Mouse (Mus musculus) forebrain, postnatal 0 days (tissue): ENCODE measurements around the gene Bzw2. TPM values are rescaled to one million over a fixed set of nuclear protein-coding genes. Genes with fewer than 3 reads are reported as not detected.

Source experiments
- ATAC-seq: fragments of 200-750 bp; cut with Nextera tagmentation; 2 replicates; pipeline ENCODE4 v1.8.0; 2017; ENCODE audit warnings: mild to moderate bottlenecking, moderate library complexity
- DNase-seq: peaks from one replicate; pipeline ENCODE4 v3.0.0-alpha.2; 2015
- H3K27ac ChIP-seq: fragments of 300-500 bp; sonication (generic); 2 replicates; pipeline ENCODE4 v1.5.1; 2014; ENCODE audit warnings: low read depth, mild to moderate bottlenecking, antibody characterized with exemption, low read length, moderate library complexity, mixed read lengths
- H3K27me3 ChIP-seq: fragments of 300-500 bp; sonication (generic); 2 replicates; pipeline ENCODE4 v1.6.1; 2014; ENCODE audit warnings: mild to moderate bottlenecking, low read length, mixed read lengths; ENCODE audit not compliant: insufficient read depth
- H3K36me3 ChIP-seq: fragments of 300-500 bp; sonication (generic); 2 replicates; pipeline ENCODE4 v1.6.1; 2014; ENCODE audit warnings: mild to moderate bottlenecking, moderate library complexity; ENCODE audit not compliant: insufficient read depth
- H3K4me1 ChIP-seq: fragments of 300-500 bp; sonication (generic); 2 replicates; pipeline ENCODE4 v1.6.1; 2014; ENCODE audit warnings: antibody characterized with exemption; ENCODE audit not compliant: insufficient read depth
- H3K4me2 ChIP-seq: fragments of 300-500 bp; sonication (generic); 2 replicates; pipeline ENCODE4 v1.6.1; 2014; ENCODE audit warnings: low read depth, mild to moderate bottlenecking, moderate library complexity
- H3K4me3 ChIP-seq: fragments of 300-500 bp; sonication (generic); 2 replicates; pipeline ENCODE4 v1.5.1; 2014; ENCODE audit warnings: low read depth, low read length, mixed read lengths
- H3K9ac ChIP-seq: fragments of 300-500 bp; sonication (generic); 2 replicates; pipeline ENCODE4 v1.6.1; 2014; ENCODE audit warnings: mild to moderate bottlenecking
- H3K9me3 ChIP-seq: fragments of 300-500 bp; sonication (generic); 2 replicates; pipeline ENCODE4 v1.6.1; 2016; ENCODE audit warnings: low read length
- CTCF ChIP-seq: sonication (generic); IDR thresholded peaks from 2 replicates; pipeline ENCODE4 v1.5.1; 2016; ENCODE audit warnings: antibody characterized with exemption, control low read depth, low read depth
- WGBS: fragments of 180-500 bp; shearing (Covaris S2); extraction: QIAGEN DNeasy Blood & Tissue Kit; methylation state at CpG from one replicate; pipeline ENCODE4 v1.1.7; 2014; 5-methylcytosine and 5-hydroxymethylcytosine counted together
- polyA plus RNA-seq: library from polyadenylated mRNA; unstranded; fragments of >200 nt; fragmentation: Nextera tagmentation; extraction: Ambion mirVana; gene quantifications from 2 replicates; pipeline ENCODE4 v1.2.1, GENCODE M21; 2015
- total RNA-seq: library from RNA; depleted of rRNA; stranded (reverse); fragments of >200 nt; gene quantifications from 2 replicates; pipeline ENCODE4 v1.2.3, GENCODE M21; 2014

Bzw2 gene
- total and polyA plus RNA-seq, 2 experiments from 2014 or later: 379 to 433 TPM

GRCm38 (mm10) chr12:36095371-36095880, 62.5 kb downstream of the Bzw2 start:
- no peaks in the 10 kb centered on the region for H3K4me1 ChIP-seq
- TF ChIP-seq CTCF: no peak
- no peak overlapping the region for H3K4me2 ChIP-seq
- peaks cover 12% of the 10 kb centered on the region for H3K36me3 ChIP-seq
- ATAC-seq (peak; percentile 75), DNase-seq (peak; percentile 60)
- no peak overlapping the region for H3K4me3 ChIP-seq
- H3K27me3 ChIP-seq: no peaks in the 10 kb centered on the region
- no peak overlapping the region for H3K9ac ChIP-seq
- no peaks in the 10 kb centered on the region for H3K9me3 ChIP-seq
- no peak overlapping the region; the same call in 1 of the 2 replicates for H3K27ac ChIP-seq
- 26% methylated on average over 7 of the region's 7 CpGs for WGBS

DNA sequence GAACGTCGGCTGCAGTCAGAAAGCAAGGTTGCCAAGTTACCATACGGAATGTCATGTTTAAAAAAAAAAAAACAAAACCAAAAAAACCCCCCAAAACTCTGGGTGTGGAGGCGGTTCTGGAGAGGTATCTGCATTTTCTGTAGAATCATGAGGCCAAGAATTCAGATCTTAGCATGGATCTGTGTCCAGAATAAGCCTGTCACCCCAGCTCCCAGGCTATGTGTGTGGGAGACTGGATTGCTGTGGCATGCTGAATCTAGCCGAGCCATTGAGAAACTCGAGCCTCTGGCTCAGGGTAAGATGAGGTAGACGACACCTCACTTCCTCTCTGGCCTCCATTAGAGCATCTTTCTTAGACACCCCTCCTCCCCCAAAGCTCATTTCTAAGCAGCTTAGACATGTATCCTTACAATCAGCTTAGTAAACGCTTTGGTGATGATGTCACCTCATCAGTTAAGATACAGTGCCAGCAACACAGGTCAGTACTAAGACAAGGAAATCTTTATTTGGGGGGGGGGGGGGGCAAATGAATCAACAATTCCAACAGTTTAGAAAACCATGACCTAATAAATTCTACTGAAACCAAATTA, 64.7 kb downstream of the Bzw2 start:
- ATAC-seq (0 out of 2 replicates have a peak, but pooled peaks have one; percentile 7), DNase-seq (peak; percentile 25)
- TF ChIP-seq CTCF: no peak
- H3K36me3 ChIP-seq: peaks cover 12% of the 10 kb centered on the region
- peak overlapping the region; percentile 46; the same call in 1 of the 2 replicates for H3K27ac ChIP-seq
- no peaks in the 10 kb centered on the region for H3K4me1 ChIP-seq
- no peak overlapping the region for H3K4me2 ChIP-seq
- H3K27me3 ChIP-seq: no peaks in the 10 kb centered on the region
- no peak overlapping the region for H3K4me3 ChIP-seq
- 49% methylated on average over 8 of the region's 8 CpGs for WGBS
- no peak overlapping the region for H3K9ac ChIP-seq
- no peaks in the 10 kb centered on the region for H3K9me3 ChIP-seq

DNA sequence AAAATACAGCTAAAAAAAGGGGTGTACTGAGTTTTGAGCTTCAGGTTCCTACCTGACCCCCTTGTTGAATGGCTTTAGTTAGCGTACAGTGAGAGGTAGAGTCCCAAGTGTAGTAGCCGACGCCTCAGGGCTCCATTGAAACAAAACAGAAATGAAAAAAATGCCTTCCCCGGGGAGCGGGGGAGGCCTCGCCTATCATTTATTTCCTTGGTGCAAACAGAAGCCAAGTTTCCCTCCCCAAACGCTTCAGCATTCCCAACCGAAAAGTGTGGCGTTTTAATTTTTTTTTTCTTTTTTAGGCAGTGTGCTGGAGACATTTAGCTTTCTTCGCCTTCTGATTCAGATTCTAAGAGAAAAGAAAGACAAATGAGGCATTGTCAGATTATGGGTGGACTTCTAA, 65.9 kb downstream of the Bzw2 start:
- ATAC-seq (no peak), DNase-seq (no peak)
- Histone ChIP-seq H3K27ac (no peak overlapping the region), H3K4me3 (no peak overlapping the region), H3K9ac (no peak overlapping the region), H3K36me3 (peaks cover 12% of the 10 kb centered on the region), H3K4me2 (no peak overlapping the region), H3K9me3 (no peaks in the 10 kb centered on the region), H3K27me3 (no peaks in the 10 kb centered on the region), H3K4me1 (no peaks in the 10 kb centered on the region)
- WGBS: 80% methylated on average over 10 of the region's 10 CpGs
- no peak for TF ChIP-seq CTCF

DNA sequence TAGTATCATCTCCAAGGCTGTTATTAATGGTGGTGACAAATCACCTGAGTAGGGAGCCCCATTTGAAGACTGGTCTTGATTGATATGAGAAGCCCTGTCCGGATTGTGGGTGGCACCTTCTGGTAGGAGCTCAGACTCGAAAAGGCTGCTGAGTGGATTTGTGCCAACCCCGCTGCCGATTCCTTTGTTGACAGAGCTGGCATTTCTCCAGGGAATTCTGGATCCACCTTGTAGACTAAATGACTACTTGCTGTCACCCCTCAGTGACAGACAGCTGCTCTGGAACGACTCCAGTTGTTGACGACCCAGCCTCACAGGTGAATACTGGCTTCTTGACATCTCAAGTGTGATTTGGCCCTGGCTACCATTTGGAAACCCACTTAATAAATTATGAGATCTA, 68.7 kb downstream of the Bzw2 start:
- 28% methylated on average over 6 of the region's 6 CpGs for WGBS

DNA sequence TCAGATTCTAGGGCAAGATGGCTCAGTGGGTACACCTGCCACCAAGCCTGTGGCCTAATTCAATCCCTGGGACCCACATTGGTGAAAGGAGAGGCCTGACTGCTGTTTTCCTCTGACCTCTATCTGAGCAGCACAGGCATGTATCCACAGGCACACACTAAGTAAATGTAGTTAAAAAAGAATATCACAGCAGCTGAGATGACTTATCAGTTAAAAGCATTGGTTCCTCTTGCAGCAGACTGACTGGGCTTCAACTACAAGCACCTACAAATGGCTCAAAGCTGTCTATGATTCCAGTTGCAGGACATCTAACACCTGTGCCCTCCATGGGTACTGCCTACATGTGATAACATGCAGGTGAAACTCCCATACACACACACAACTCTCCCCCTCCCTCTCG, 69.1 kb downstream of the Bzw2 start:
- WGBS: 84% methylated on average over 1 of the region's 1 CpGs
- H3K27me3 ChIP-seq: no peaks in the 10 kb centered on the region
- no peak overlapping the region for H3K9ac ChIP-seq
- H3K4me2 ChIP-seq: no peak overlapping the region
- H3K4me3 ChIP-seq: no peak overlapping the region
- DNase-seq (no peak), ATAC-seq (no peak)
- no peaks in the 10 kb centered on the region for H3K9me3 ChIP-seq
- H3K36me3 ChIP-seq: peaks cover 12% of the 10 kb centered on the region
- H3K27ac ChIP-seq: no peak overlapping the region
- no peak for TF ChIP-seq CTCF
- H3K4me1 ChIP-seq: no peaks in the 10 kb centered on the region

More for the DNA sequence above, 68.7 kb downstream of the Bzw2 start:
- Histone ChIP-seq H3K9me3 (no peaks in the 10 kb centered on the region), H3K4me3 (no peak overlapping the region), H3K4me1 (no peaks in the 10 kb centered on the region), H3K36me3 (peaks cover 12% of the 10 kb centered on the region), H3K9ac (no peak overlapping the region), H3K4me2 (no peak overlapping the region), H3K27ac (no peak overlapping the region), H3K27me3 (no peaks in the 10 kb centered on the region)
- ATAC-seq: no peak
- no peak for DNase-seq
- TF ChIP-seq CTCF: no peak

DNA sequence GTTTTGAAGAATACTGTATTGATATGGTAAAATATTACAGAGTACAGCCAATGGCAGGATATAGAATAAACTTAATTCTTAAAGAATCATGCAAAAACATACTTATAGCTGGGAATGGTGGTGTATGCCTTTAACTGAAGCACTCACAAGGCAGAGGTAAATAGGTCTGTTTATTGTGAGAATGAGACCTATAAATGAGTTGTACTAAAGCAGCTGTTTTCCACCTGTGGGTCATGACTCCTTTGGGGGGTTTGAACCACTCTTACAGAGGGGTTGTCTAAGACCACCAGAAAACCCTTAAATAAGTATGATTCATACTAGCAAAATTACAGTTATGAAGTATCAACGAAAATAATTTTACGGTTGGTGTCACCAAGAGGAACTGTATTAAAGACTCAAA, 72.5 kb downstream of the Bzw2 start:
- H3K4me2 ChIP-seq: no peak overlapping the region
- no peaks in the 10 kb centered on the region for H3K4me1 ChIP-seq
- no peaks in the 10 kb centered on the region for H3K27me3 ChIP-seq
- ATAC-seq (no peak), DNase-seq (no peak)
- no peak overlapping the region for H3K9ac ChIP-seq
- 93% methylated on average over 2 of the region's 2 CpGs for WGBS
- H3K9me3 ChIP-seq: no peaks in the 10 kb centered on the region
- no peaks in the 10 kb centered on the region; the same call in 1 of the 2 replicates for H3K36me3 ChIP-seq
- H3K27ac ChIP-seq: no peak overlapping the region
- H3K4me3 ChIP-seq: no peak overlapping the region
- TF ChIP-seq CTCF: no peak

- Histone ChIP-seq H3K4me2 (no peak overlapping the region), H3K27ac (no peak overlapping the region), H3K36me3 (no peaks in the 10 kb centered on the region), H3K4me1 (no peaks in the 10 kb centered on the region), H3K9me3 (no peaks in the 10 kb centered on the region), H3K27me3 (no peaks in the 10 kb centered on the region), H3K4me3 (no peak overlapping the region), H3K9ac (no peak overlapping the region)
- WGBS: 74% methylated on average over 4 of the region's 4 CpGs
- ATAC-seq (no peak), DNase-seq (no peak)
- no peak for TF ChIP-seq CTCF
Observed at GRCm38 (mm10) chr12:36078101-36078899, 79.6 kb downstream of the Bzw2 start.
